Mouse (Mus musculus): ENCODE data around the gene Gpr34.
A peak's percentile ranks its signal among the peaks of the same experiment; 100 is the strongest.

The Gpr34 gene

DNA sequence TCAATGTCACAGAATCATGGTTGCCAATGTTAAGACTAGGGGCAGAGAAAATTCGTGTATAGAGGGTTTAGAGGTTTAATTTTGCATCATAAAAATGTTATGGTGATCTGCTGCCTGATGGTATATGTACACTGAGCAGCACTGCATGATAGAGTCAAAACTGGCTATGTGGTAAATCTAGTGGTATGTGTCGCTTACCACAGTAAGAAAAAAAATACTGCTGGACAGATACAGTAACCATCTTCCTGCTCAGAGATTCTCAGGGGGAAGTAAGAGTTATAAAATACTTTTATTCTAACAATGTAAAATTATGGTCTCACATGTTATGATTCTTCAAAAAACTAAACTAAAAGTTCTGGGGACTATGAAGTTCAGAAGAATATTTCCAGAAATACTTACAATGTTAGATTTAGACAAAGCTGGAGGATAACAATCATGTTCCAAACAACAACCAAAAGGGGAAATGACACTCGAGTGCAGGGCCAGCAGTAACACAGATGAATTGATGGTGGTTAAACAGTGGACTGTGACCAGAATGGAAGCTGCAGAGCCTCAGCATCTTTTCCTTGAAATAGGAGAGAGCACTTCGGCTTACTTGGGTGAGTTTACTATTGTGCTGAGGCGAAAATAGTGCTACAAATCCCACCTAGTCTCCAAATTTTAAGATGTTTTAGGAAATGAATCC is at the start of gene Gpr34:
Gpr34 (plus strand) TSS at position 491 of the 685 bp plus-strand sequence.
- DNase-seq (ENCODE audit: low read depth, low spot score) = no peak

DNA sequence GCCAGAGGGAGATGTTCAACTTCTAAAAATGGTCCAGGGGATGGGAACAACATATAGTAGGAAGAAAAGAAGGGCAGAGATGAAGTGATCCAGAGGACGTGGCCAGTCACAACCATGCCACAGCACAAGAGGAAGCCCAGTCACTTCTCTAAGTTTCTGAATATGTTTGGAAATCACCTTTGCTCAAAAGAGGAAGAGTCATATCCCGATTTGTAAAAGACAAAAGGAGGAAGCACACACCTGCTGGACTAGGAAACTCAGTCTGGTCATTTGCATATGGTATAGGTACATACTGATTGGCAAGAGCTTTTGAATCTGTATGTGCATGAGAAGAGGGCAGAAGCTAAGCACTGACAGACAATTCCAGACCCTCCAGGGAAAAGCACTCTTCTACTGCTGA is 32.5 kb upstream of the Gpr34 start:
- DNase-seq (ENCODE audit: low read depth, low spot score) = no peak

DNA sequence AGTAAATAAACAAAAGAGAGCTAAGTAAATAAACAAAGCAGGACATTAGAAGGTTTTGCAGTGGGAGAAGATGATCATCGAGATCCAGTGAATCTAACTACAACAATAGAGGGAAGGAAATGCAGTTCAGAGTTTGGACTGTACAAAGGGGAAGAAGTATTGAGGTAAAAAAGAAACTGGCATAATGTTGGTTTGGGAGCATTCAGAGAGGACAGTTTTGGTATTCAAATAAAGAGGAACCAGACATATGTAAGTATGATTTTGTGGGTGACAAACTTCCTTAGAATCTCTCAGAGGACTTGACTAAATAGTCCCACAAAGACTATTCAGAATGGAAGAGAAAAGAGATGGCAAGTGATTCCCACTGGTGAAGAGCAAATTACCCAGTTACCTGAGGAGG is 31.9 kb upstream of the Gpr34 start:
- no peak for DNase-seq (ENCODE audit: low read depth, low spot score)

DNA sequence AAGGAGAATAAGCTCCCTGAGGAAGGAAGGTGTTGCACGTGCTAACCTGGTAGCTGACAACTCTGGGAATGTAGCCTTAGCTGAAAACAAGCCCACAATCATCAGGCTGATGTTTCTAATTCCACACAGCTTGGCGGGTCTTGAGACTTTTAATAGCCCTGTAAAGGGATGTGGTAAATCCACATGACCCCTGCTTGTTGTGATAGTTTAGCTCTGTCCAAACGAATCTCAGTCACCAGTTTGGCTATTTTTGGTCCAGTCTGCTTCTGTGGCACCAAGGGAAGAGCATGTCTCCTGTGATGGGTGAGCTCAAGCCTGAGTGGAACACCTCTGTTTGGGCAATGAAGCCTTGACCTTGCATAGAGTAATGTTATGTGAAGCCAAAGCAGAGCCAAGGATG is 25.1 kb upstream of the Gpr34 start:
- DNase-seq (ENCODE audit: low read depth, low spot score) = peak; percentile 3

DNA sequence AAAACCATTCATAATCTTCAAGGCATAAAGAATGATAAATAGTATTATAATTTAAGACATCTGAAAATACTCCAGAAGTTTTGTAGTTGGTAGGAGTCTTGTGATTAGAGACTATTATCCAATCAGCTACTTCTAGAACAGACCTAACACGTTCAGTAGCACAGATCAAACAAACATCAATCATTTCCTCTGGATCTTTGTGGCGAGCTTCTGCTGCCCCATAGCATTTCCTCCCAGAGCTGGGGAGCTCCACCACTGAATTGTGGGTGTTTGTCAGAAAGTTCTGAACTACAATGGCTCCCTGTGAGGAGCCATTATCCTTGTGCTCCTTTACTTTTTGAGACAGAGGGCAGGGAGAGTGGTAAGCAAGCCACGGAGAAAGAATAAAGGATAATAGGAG is 24.1 kb upstream of the Gpr34 start:
- no peak for DNase-seq (ENCODE audit: low read depth, low spot score)

DNA sequence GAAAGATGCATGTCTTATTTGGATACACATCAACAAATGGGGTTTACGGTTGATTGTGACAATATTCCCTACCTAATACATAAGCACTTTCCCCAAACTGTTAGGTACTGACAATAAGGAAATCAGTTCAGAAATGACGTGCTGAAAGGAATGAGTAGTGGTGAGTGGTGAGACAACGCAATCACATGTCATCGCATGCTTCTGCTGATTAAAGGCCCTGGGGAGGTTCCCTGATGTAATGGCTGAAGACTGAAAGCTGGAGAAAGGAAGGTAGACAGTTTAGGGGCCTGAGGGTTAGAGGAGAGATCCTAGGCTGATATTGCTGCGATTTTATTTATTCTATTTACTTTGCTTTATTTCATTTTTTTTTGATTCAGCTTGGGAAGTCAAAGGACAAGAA is 20.8 kb upstream of the Gpr34 start:
- DNase-seq (ENCODE audit: low read depth, low spot score) = no peak

DNA sequence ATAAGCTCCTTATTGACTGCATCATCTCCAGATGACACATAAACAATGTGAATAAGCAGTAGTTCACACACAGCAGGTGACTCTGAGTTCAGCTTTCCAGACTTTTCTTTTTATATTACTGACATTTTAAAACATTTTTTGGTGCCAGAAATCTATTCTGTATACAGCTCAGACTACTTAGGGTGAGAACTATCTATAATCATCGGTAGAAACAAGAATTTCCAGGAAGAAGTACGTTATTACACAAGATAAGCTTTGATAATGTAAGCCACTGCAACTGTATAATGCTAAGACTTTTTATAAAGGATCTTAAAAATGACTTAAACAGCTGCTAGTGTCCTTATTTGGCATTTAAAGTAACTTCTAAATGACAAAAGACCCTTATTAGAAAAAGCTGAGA is 19.8 kb upstream of the Gpr34 start:
- no peak for DNase-seq (ENCODE audit: low read depth, low spot score)

DNA sequence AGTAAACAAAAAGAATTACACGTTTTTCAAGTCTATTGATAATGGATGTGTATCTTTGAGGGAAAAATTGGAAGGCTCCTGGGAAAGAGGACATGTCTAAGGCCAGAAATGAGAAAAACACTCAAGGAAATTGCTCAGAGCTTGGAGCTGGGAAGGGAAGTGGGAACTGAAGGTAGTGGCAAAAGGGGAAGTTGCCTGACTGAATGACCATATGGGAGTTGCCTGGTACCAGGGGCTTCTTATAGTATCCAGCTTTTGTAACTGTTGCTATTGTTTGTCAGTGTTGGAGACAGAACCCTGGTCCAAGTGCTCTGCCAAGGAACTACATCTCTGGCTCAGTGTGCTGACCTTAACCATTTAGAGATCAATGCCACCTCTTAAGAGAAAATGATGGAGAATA is 15.2 kb upstream of the Gpr34 start:
- DNase-seq (ENCODE audit: low read depth, low spot score) = no peak

DNA sequence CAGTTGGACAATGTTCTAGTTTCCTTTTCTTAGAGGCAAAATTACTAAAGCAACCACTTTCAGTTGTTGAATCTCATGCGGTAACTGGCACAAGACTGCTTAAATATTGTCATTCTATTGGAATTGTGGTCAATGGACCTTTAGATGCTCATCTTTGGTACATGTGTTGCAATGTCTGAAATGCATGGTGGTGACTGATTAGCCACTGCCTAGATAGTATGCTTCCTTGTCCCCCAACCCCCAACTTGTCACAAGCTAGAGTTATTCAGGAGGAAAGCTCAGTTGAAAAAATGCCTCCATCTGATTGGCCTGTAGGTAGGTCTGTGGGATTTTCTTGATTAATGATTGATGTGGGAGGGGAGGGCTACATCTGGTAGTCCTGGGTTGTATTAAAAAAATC is 14.6 kb upstream of the Gpr34 start:
- no peak for DNase-seq (ENCODE audit: low read depth, low spot score)

DNA sequence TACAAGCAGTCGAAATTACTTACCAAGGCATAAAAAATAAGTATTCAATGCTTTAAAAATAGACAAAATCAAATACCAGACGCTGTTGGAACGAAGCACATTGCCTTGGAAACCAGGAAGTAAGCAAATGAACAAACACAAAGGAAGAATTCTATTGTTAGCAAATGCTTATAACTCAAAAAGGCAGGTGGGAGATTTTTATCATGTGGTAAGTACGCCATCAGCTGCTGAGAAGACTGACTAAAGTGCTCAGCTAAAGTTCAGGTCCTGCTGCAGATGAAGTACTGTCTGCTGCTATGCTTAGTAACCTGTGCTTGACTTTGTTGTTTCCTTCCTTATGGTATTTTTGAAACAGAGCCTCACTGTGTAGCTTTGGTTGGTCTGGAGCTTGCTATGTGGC is 13.4 kb upstream of the Gpr34 start:
- no peak for DNase-seq (ENCODE audit: low read depth, low spot score)

DNA sequence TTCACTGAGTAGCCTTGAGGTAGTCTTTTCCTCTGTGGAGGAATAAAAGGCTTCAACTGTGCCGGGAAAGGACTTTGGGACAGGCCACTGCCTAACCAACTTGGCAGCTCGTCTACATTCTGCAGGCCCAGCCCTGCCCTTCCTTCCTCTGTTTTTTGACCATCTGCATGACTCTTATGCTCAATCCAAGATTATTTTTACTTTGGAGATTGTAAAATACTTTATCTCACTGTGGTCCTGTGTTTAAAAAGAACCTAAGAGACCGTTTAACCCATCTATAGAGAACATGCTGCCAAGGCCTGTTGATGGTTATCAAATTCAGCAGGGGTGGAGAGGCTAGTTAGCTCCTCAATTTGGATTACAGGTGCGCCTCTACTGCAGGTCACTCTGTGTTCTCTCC is 10.4 kb upstream of the Gpr34 start:
- DNase-seq (ENCODE audit: low read depth, low spot score) = no peak

DNA sequence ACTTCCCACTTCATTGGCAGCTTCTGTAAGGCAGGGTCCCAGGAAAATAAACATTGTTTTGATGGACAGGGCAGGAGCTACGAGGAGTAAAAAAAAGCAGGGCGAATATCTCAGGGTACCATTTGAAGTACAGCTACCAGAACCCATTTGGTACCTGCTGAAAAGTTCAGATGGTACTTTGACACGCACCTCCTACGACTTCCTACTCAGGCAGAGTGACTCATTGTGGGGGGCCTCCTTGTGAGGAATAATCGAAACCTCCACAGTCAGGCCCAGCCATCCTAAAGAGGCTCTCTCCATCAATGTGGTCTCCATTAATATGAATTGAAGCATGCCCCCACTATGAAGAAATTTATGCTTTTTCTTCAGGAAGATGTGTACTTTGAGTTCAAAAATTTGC is 9.2 kb upstream of the Gpr34 start:
- no peak for DNase-seq (ENCODE audit: low read depth, low spot score)

DNA sequence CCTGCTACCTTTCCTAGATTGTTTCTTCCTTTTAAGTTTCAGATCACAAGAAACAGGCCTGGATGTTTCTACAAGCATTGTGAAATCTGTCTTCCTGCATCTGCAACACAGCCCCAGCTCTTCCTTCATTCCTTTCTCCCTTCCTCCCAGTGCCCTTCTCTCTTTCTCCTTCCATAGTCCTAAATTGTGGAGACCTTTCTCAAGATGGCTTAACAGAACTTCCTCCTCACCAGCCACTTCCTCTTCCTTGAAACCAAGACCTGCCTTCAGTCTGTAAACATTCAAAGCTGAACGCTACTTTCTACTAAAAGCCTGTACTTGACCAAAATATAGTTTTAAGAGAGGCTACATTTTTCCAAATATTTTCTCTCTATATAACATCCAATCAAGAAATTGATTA is 4.5 kb downstream of the Gpr34 start:
- DNase-seq (ENCODE audit: low read depth, low spot score) = no peak

DNA sequence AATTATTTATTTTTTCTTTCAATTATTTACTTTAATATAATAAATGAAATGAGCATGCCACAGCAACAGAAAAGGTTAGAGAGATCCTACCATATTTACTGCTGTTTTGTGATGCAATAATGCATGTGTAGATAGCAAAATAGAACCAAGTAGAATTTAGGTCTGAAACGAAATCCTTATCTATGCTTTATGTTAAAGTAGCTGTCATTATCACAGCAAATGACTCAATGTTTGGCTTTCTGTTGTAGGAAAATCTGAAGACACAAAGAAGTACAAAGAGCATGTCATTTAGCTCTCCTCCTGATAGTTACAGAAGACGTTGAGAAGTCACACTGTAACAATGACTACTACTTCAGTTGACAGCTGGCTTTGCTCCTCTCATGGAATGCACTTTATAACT is 7.0 kb downstream of the Gpr34 start:
- no peak for DNase-seq (ENCODE audit: low read depth, low spot score)

DNA sequence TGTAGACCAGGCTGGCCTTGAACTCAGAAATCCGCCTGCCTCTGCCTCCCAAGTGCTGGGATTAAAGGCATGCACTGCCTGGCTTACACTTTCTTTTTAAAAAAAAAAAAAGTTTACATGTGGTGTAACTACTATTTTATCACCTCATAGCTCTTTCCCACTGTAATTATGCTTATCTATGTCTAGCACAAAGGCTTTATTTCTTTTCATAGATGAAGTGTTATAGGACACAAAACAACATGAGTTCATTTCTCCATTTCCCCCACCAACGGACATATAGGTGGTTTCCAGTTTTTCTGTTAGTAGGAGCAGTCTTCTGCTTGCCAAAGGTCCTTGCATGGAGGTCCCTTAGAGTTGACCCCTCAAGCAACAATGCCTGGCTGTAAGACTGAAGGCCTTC is 20.0 kb downstream of the Gpr34 start:
- no peak for DNase-seq (ENCODE audit: low read depth, low spot score)

DNA sequence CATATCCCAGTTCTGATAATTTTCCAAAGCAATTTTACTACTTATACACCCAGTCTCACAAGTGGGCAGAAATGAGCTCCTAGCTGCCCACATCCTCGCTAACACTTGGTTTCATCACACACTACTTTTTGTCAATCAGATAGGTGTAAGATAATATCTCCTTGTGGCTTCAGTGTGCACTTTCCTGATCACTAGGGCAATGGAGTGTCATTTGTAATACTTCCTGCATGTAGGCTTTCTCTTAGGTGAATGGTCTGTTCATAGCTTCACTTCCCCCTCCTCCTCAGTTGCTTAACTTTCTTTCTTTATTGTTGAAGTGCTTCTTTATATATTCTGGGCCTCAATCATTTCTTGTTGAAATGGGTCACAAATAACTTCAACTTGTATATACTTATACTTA is 20.4 kb downstream of the Gpr34 start:
- DNase-seq (ENCODE audit: low read depth, low spot score) = no peak

DNA sequence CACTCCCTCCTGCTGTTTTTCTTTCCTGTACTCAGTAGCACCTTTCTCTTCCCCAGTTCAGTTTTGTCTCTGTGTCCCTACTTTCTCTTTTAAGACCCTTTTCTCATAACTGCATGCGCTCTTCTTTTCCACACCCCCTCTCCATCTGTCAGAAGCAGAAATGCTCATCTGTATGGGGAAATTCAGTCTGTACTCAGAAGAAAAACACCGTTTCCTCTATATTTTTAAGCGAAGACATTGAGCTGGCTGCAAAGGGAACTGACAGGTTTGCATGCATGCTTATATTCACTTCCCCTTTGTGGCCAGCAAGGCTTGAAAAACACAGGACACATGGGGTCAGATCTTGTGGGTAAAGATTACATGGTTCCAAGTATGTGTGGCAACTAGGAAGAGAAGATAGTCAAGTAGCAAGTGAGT is 23.1 kb downstream of the Gpr34 start:
- no peak for DNase-seq (ENCODE audit: low read depth, low spot score)

DNA sequence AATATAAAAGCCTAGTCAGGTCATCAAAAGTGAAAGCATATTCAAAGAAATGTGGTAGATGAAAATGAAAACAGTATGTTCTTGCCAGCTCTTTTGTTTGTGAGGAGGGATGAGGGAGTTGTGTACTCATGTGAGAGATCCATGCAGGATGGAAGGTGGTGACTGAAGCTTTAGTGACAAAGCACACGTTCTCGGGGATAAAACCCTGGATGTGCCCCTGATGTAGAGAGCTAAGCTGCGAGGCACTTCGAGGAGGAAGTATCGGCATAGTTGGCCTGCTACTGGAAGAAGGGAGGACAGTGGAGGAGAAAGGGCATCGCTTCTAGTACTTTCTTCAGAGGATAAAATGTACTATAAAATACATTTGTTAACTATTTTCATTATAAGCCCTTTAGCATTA is 24.0 kb downstream of the Gpr34 start:
- no peak for DNase-seq (ENCODE audit: low read depth, low spot score)

DNA sequence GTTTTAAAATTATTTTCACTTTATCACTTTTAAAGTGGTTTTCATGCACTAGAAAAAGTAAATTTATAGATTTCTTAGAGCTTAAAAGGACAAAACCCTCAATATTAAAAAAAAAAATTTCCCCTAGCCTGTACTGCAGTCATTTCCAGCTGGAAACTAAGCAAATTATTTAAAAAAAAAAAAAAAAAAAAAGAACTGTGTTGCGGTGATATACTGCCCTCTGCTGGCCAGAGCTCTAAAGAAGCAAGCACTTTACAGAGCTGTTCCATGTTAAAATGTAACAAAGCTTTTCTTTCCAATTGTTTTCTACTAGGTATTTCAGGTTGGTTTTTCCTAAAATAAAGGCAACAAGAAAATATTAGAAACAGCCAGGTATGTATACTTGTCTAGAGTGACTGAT is 24.8 kb downstream of the Gpr34 start:
- DNase-seq (ENCODE audit: low read depth, low spot score) = peak; percentile 51

DNA sequence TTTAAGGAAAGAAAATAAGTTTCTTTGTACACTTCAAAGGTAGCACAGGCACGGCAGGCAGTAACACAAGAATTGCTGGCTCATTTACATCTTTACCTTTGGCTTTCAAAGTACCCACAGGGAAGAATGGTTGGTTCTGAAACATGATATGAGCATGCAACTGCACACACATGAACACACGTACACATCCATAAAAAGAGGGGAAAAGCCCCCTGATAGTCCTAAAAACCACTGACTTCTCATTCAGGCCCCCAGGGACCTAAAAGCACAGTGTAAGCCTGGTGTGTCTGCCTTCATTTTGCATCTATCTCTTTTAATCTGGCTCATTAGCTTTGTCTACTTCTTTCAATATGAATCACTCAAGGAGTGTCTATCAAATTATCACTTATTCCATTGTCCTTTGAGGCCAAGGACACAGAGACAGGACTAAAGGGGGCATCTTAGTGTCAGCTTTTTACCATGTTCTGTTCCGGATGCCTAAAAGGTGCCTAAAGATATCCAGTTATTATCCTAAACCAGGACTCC is 26.8 kb downstream of the Gpr34 start:
- no peak for DNase-seq (ENCODE audit: low read depth, low spot score)

DNA sequence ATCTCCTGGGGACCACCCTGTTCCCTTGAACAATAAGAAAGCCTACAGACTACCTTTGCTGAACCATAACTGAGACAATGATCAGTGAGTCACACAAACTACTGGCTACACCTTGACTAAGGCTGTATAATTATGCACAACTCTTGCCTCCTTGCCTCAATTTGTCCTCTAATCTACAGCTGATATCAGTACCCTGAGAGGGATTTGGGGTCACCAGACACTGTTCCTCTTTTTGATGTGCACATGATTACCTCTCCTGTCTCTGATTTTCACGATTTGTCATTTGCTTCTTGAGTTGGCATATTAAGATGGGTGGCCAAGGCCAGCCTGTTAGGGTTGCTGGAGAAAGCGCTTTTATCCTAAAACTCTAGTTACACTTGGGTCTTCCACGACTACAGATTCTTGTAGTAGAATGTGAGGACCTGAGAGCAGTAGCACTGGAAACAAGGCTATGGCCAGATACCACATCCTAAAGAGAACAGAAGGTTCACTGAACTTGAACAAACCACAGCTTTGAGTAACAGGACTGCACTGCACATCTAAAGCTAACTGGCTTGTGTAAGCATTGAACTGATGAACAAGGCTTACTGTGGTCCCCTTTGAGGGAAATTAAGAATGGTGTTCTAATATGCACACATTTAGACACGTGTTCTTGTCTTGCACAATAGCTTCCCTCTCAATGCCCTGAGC is 27.5 kb downstream of the Gpr34 start:
- DNase-seq (ENCODE audit: low read depth, low spot score) = no peak

DNA sequence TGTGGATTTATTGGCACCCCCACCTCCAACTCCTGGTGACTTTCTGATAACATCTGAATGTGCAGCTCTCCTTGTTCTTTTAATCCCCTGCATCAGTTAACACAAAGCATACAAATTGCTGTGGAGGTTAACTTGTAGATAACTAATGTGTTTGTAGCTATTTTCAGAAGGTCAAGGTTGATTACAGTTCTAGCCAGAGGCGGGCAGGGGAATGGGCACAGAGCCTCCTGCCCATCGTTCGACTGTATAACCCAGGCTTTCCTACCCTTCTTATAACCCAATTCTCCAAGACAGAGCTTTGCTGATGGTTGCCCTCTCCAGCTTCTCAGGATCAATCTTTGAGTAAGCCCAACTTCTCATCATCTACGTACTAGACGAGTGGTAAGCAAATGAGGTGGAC is 29.2 kb downstream of the Gpr34 start, which contains the start of gene Gpr82:
Gpr82 (plus strand) TSS at position 301 of the 400 bp plus-strand sequence.
- DNase-seq (ENCODE audit: low read depth, low spot score) = no peak

DNA sequence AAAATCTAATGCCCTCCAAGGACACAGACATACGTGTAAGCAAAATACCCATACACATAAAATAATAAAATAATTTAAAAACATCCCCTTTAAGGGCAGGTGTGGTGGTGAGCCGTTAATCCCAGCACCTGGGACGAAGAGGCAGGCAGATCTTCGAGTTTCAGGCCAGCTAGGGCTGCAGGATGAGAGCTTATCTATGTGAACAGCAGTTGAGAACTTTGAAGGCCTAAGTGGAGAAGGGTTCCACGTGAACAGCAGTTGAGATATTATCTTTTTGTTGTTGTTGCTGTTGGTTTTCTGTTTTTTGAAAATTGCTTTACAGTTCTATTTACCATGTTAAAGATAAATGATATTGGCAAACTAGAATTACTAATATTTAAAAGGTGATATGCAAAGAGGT is 37.0 kb downstream of the Gpr34 start:
- DNase-seq (ENCODE audit: low read depth, low spot score) = no peak

All from forelimb bud, embryonic 11.5 days (tissue).